Mouse (Mus musculus) CH12.LX (cell line): ENCODE data around the gene Slc13a2.

ENCODE experiments used
- CTCF ChIP-seq, 2 experiments: IDR thresholded peaks in 1 of 2; conservative IDR thresholded peaks in 1 of 2; 2 replicates each; pipeline ENCODE4 v1.5.1; 2011 to 2012; ENCODE audit warnings: low read depth in 2 of 2, low read length in 2 of 2, improper control_type of control experiment in 1 of 2, inconsistent platforms in 1 of 2, mild to moderate bottlenecking in 1 of 2, moderate library complexity in 1 of 2
- E2F4 ChIP-seq: IDR thresholded peaks from 2 replicates; pipeline ENCODE4 v1.6.1; 2011; ENCODE audit warnings: low read depth, low read length, improper control_type of control experiment; ENCODE audit not compliant: insufficient replicate concordance
- EP300 ChIP-seq: IDR thresholded peaks from 2 replicates; pipeline ENCODE4 v1.6.1; 2011; ENCODE audit warnings: low read length, improper control_type of control experiment
- MAX ChIP-seq: IDR thresholded peaks from 2 replicates; pipeline ENCODE4 v1.6.1; 2011; ENCODE audit warnings: low read length, improper control_type of control experiment
- MYC ChIP-seq: IDR thresholded peaks from 2 replicates; pipeline ENCODE4 v1.6.1; 2011; ENCODE audit warnings: low read depth, mild to moderate bottlenecking, improper control_type of control experiment, low read length
- NELFE ChIP-seq: IDR thresholded peaks from 2 replicates; pipeline ENCODE4 v1.6.1; 2011; ENCODE audit warnings: low read depth, low read length, improper control_type of control experiment
- NRF1 ChIP-seq: IDR thresholded peaks from 2 replicates; pipeline ENCODE4 v1.6.1; 2014; ENCODE audit warnings: low read depth, mild to moderate bottlenecking, inconsistent platforms, low read length, improper control_type of control experiment, moderate library complexity
- POLR2A ChIP-seq: IDR thresholded peaks from 2 replicates; pipeline ENCODE4 v1.6.1; 2011; ENCODE audit warnings: low read depth, mild to moderate bottlenecking, improper control_type of control experiment, low read length
- TCF12 ChIP-seq: IDR thresholded peaks from 2 replicates; pipeline ENCODE4 v1.6.1; 2014; ENCODE audit warnings: low read depth, mild to moderate bottlenecking, inconsistent platforms, low read length, improper control_type of control experiment
- ZC3H11A ChIP-seq: IDR thresholded peaks from 2 replicates; pipeline ENCODE4 v1.6.1; 2012; ENCODE audit warnings: low read depth, mild to moderate bottlenecking, inconsistent platforms, low read length, improper control_type of control experiment

DNA sequence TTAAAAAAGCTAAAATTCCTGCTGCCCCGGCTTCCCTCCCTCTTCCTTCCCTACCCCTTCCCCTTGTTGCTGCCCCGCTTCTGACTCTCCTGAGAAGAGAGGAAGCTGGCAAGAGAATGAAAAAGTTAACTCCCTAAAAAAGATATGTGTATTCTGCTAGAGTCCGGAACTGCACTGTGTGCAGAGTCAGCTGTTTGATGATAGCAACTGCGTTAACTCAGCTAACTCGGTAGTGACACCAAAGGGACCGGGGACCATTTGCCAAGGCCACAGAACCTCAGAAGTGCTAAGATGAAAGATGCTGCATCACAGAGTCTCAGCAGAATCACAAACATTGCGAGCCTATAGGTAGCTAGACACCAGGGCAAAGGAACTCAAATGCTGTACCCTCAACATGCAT lies 45.5 kb upstream of the Slc13a2 start:
- no peak for TF ChIP-seq POLR2A
- no peak for TF ChIP-seq EP300
- no peak for TF ChIP-seq TCF12
- no peak for TF ChIP-seq CTCF (conservative IDR thresholded peaks at IDR 0.05 in 1 of 2, IDR thresholded peaks at IDR 0.05 in 1 of 2; ENCODE audit: low read depth in 2 of 2, low read length in 2 of 2)
- no peak for TF ChIP-seq NELFE
- TF ChIP-seq NRF1: no peak
- TF ChIP-seq E2F4: no peak
- no peak for TF ChIP-seq MAX
- TF ChIP-seq ZC3H11A: no peak
- TF ChIP-seq MYC: no peak
